Mouse (Mus musculus): Measurements from ENCODE around the gene Mcrs1.

DNA sequence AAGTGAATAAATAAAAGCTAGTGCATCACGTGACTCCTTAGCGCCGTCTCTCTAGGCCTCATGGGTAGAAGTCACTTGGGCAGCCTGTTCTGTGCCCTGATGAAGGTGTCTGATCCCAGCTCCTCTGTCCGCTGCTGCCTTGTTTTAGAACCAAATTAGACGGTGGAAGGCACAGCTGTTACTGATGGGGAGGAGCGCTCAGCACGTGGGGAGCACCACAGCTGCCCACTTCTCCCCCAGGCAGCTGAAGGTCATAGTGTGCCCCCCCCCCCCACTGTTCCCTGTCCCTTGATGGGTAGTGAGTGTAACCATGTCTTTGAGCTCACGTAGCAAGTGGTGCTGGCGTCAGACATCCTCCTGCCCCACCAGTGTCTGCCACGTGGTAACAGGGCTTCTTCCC, 38.6 kb downstream of the Mcrs1 start:
- no peak for TF ChIP-seq POLR2A (IDR thresholded peaks at IDR 0.05; ENCODE audit: insufficient read length, low read depth)
- peak; percentile 14 for TF ChIP-seq TCF12 (IDR thresholded peaks at IDR 0.05; ENCODE audit: insufficient read depth, poor library complexity, severe bottlenecking)
